Mouse (Mus musculus): ENCODE measurements around the gene Olfr1028.

The Olfr1028 gene

GRCm38 (mm10) chr2:85950137-85950536, at the start of gene Olfr1028:
Gene Olfr1028, plus strand, starts transcription at chr2:85950437.
- no peak for DNase-seq (ENCODE audit: low spot score)

- no peak for DNase-seq (ENCODE audit: low spot score)
Measured at GRCm38 (mm10) chr2:85904952-85905351, 45.3 kb upstream of the Olfr1028 start, which contains the start of gene Olfr1024. Gene Olfr1024, minus strand, starts transcription at chr2:85905052.

DNA sequence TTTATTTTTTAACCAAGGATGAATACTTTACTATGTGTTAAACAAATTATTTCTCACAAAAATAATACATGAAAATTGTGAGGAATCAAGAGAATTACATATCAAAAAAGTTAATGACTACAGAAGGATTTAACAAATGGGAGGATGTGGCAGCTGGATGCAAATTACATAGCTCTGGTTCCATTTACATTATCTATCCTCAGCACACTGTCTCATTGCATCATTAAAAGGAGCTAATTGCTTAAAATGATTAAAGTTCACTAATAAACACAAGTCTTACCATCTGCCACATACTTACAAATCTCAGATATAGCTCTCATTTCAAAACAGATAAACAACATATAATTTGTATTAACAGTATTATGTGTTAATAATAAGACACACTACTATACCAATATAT, 37.0 kb upstream of the Olfr1028 start:
- no peak for DNase-seq (ENCODE audit: low spot score)

- no peak for DNase-seq (ENCODE audit: low spot score)
Measured at GRCm38 (mm10) chr2:85914893-85915292, 35.3 kb upstream of the Olfr1028 start, which contains the start of gene Olfr1025-ps1. Gene Olfr1025-ps1, plus strand, starts transcription at chr2:85915193.

DNA sequence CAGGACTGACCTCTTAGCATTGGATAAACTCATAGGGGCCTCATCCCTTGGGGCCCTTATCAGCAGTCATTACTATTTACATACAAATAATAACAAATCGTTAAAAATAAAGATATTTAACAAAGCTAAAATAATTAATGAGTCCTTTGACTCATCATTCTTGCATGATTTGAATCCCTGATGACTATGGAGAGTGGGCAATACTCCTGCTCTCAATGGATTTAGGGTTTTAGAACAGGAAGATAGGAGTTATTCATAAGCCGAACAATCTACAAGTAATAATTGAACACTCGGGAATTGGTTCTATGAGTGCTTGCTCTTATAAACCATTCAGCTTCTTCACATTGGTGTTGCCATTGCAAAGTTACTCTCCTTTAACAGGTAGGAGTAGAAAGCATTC, 29.0 kb upstream of the Olfr1028 start, which contains the start of gene Olfr1026:
Gene Olfr1026, plus strand, starts transcription at position 301 of the 400 bp plus-strand sequence.
- DNase-seq (ENCODE audit: low spot score), result no peak

DNA sequence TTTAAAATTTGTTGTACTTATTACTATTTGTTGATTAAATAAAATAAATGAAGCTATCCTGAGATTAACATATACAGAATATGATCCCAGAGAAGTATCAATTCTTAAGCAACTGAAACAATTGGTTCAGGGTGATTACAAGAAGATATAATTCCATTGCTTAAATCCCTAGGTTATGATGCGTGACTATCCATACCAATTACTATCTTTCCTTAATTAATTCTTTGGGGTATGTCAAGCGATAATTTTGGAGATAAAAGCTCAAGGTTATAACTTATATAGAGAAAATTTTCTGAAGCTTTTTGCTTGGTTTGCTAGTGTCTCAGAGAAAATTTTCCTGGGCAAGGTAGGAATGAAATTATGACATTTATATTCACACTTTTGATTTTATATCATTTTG, 23.4 kb downstream of the Olfr1028 start, which contains the start of gene Olfr1029:
Gene Olfr1029, plus strand, starts transcription at position 301 of the 400 bp plus-strand sequence.
- no peak for DNase-seq (ENCODE audit: low spot score)

GRCm38 (mm10) chr2:85978976-85979375, 28.7 kb downstream of the Olfr1028 start, which contains the start of gene Olfr1030:
Gene Olfr1030, plus strand, starts transcription at chr2:85979276.
- DNase-seq (ENCODE audit: low spot score), result no peak

- no peak for DNase-seq (ENCODE audit: low spot score)
Measured at GRCm38 (mm10) chr2:85990004-85990403, 39.8 kb downstream of the Olfr1028 start, which contains the start of gene Olfr1031. Gene Olfr1031, plus strand, starts transcription at chr2:85990304.
